Mouse (Mus musculus) neural tube, embryonic 12.5 days (tissue): Measurements from ENCODE around the gene Hcn2. TPM values are rescaled to one million over a fixed set of nuclear protein-coding genes. Genes with fewer than 3 reads are reported as not detected.
A peak's percentile ranks its signal among the peaks of the same experiment; 100 is the strongest.

ENCODE experiments used
- ATAC-seq: fragments of 200-750 bp; cut with Nextera tagmentation; 2 replicates; pipeline ENCODE4 v1.8.0; 2017; ENCODE audit warnings: low read depth, mild to moderate bottlenecking, moderate TSS enrichment, moderate library complexity; ENCODE audit not compliant: low FRiP score
- H3K27ac ChIP-seq: fragments of 300-500 bp; sonication (generic); 2 replicates; pipeline ENCODE4 v1.5.1; 2016
- H3K27me3 ChIP-seq: fragments of 300-500 bp; sonication (generic); replicated peaks from 2 replicates; pipeline ENCODE4 v1.6.1; 2016; ENCODE audit warnings: mild to moderate bottlenecking
- H3K36me3 ChIP-seq: fragments of 300-500 bp; sonication (generic); 2 replicates; pipeline ENCODE4 v1.6.1; 2016; ENCODE audit warnings: mild to moderate bottlenecking
- H3K4me1 ChIP-seq: fragments of 300-500 bp; sonication (generic); 2 replicates; pipeline ENCODE4 v1.6.1; 2016
- H3K4me2 ChIP-seq: fragments of 300-500 bp; sonication (generic); replicated peaks from 2 replicates; pipeline ENCODE4 v1.6.1; 2016; ENCODE audit warnings: mild to moderate bottlenecking
- H3K4me3 ChIP-seq: fragments of 300-500 bp; sonication (generic); 2 replicates; pipeline ENCODE4 v1.5.1; 2016
- H3K9ac ChIP-seq: fragments of 300-500 bp; sonication (generic); 2 replicates; pipeline ENCODE4 v1.6.1; 2016; ENCODE audit warnings: mild to moderate bottlenecking
- H3K9me3 ChIP-seq: fragments of 300-500 bp; sonication (generic); 2 replicates; pipeline ENCODE4 v1.6.1; 2016; ENCODE audit warnings: mild to moderate bottlenecking
- WGBS: fragments of 180-500 bp; shearing (Covaris S2); methylation state at CpG from one replicate; pipeline ENCODE4 v1.1.7; 2016; 5-methylcytosine and 5-hydroxymethylcytosine counted together
- polyA plus RNA-seq: library from polyadenylated mRNA; unstranded; fragments of >200 nt; fragmentation: Nextera tagmentation; extraction: Ambion mirVana; gene quantifications from 2 replicates; pipeline ENCODE4 v1.2.1, GENCODE M21; 2016

Hcn2 gene
- polyA plus RNA-seq, 1 experiment from 2014 or later, result 0.61 TPM

DNA sequence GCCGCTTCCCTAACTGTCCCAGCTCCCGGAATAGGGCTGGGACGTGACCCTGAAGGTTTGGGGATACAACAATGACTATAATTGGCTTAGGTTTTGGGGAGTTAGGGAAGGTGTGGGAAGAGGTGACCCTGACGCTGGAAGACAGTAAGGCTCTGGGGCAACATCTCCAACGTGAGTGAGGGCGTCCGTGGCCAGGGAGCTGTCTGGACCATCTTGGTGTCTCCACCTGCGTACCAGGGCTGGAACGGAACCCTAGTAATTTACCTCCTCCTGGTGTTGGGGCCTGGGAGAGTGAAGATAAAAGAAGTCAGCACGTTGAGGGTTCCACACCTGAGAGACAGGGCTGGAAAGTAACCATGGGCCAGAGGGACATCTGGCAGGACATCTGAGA is 11.5 kb upstream of the Hcn2 start:
- peak; percentile 7 for ATAC-seq
- 8% methylated on average over 10 of the region's 10 CpGs for WGBS
- H3K4me3 ChIP-seq, result peak overlapping the region; percentile 65

DNA sequence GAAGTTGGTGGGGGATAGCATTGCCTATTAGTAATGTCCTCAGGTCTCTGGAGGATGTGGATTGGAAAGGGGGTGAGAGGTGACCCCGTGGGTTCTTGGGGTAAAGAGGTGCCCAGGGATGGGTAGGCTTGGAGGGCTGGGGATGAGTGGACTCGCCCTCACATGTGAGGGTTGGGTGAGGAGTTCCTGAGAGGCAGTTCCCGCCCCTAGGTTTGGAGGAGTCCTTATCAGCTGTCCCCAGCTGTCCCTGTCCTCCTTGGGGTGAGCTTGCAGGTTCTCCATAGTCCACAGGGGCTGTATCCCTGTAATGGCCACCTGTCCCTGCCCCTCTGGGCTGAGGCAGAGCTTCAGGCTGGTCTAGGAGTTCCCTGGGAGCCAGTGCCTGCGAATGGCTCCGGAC is 10.5 kb upstream of the Hcn2 start:
- Histone ChIP-seq H3K9me3 (no peaks in the 10 kb centered on the region), H3K4me2 (peak overlapping the region; percentile 95), H3K27ac (no peak overlapping the region), H3K4me1 (peaks cover 31% of the 10 kb centered on the region), H3K36me3 (peaks cover 26% of the 10 kb centered on the region), H3K27me3 (no peaks in the 10 kb centered on the region), H3K9ac (peak overlapping the region; percentile 80), H3K4me3 (peak overlapping the region; percentile 65)
- 85% methylated on average over 5 of the region's 5 CpGs for WGBS
- ATAC-seq, result no peak

More for the DNA sequence above, 11.5 kb upstream of the Hcn2 start:
- no peaks in the 10 kb centered on the region for H3K27me3 ChIP-seq
- H3K9me3 ChIP-seq, result no peaks in the 10 kb centered on the region
- H3K9ac ChIP-seq, result peak overlapping the region; percentile 80
- H3K4me2 ChIP-seq, result peak overlapping the region; percentile 95
- no peak overlapping the region for H3K27ac ChIP-seq
- H3K36me3 ChIP-seq, result peaks cover 16% of the 10 kb centered on the region
- H3K4me1 ChIP-seq, result peaks cover 31% of the 10 kb centered on the region

DNA sequence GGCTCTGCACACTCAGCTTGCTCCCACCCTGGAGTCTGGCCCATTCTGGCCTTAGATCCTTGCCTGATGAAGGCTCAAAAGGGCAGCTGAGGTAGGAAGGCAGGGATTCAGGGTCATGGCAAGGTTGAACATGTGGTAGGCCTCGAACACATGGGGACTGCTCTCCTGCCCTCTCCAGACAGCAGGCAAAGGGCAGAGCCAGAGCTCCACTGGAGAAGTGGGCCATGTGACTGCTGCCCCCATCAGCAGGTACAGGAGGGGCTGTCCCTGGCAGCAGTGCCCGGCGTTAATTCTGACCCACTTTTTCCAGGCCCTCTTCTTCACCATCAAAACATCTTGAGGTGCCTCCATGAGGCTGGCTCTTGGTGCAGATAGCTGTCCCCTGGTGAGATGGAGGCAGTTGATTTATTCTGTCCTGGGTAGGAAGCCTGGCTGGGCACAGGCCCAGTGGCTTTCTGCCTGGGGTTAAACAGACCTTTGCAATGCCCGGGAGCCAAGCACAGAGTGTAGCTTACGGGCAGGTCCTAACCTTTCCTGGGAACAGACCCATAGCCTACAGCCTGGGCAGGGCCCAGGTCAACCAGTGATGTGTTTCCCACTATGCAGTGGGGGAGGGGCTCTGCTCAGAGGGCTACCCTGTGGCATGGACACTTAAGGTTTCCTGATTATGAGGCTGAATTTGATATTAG is 9.9 kb upstream of the Hcn2 start:
- Histone ChIP-seq H3K4me3 (peak overlapping the region; percentile 65), H3K4me2 (peak overlapping the region; percentile 95), H3K4me1 (peaks cover 31% of the 10 kb centered on the region), H3K9me3 (no peaks in the 10 kb centered on the region), H3K27ac (no peak overlapping the region), H3K9ac (peak overlapping the region; percentile 80; the same call in 1 of the 2 replicates), H3K27me3 (no peaks in the 10 kb centered on the region), H3K36me3 (peaks cover 32% of the 10 kb centered on the region)
- WGBS, result 86% methylated on average over 5 of the region's 5 CpGs
- ATAC-seq, result no peak

DNA sequence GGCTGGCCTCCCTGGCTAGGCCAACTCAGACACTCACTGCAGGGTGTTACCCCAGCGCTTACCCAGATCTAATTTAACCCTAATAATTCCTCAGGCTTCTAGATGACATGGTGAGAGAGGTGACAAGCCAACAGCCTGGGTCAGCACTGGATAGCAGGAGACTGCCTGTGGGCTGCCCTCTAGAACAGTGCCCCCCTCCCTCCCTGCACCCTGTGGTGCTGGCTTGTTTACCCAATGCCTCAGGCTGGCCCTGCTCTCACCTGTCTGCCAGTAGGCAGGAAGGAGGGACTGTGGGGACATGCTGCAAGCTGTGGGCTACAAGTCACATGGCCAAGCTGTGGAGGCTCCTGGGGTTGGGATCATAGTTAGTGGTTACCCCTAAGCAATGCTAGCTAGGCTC is 9.3 kb upstream of the Hcn2 start:
- 84% methylated on average over 1 of the region's 1 CpGs for WGBS
- H3K4me2 ChIP-seq, result peak overlapping the region; percentile 95
- H3K36me3 ChIP-seq, result peaks cover 38% of the 10 kb centered on the region
- H3K27ac ChIP-seq, result no peak overlapping the region
- H3K27me3 ChIP-seq, result no peaks in the 10 kb centered on the region
- no peak for ATAC-seq
- peaks cover 31% of the 10 kb centered on the region for H3K4me1 ChIP-seq
- no peak overlapping the region for H3K9ac ChIP-seq
- no peak overlapping the region for H3K4me3 ChIP-seq
- no peaks in the 10 kb centered on the region for H3K9me3 ChIP-seq

DNA sequence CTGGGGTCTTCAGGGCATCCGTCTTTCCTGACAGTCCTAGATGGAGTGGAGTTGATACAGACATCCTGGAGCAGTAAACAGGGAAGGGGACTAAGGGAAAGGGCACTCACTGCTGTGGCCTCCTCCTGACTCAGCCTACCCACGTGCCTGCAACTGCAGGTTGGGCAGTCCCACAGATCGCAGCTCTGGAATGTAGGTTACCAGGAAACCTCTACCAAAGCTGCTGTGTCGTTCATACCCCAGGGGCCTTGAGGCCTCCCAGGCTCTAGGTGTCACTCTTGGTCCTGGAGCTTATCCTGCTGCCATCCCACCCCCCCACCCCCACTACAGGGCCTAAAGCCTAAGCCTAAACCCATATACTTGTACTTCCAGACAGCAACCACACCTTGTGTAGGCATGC is 8.7 kb upstream of the Hcn2 start:
- Histone ChIP-seq H3K27me3 (no peaks in the 10 kb centered on the region), H3K4me3 (no peak overlapping the region), H3K9me3 (no peaks in the 10 kb centered on the region), H3K27ac (no peak overlapping the region), H3K36me3 (peaks cover 38% of the 10 kb centered on the region), H3K9ac (no peak overlapping the region), H3K4me2 (no peak overlapping the region), H3K4me1 (peaks cover 31% of the 10 kb centered on the region)
- ATAC-seq, result no peak
- 72% methylated on average over 4 of the region's 4 CpGs for WGBS

DNA sequence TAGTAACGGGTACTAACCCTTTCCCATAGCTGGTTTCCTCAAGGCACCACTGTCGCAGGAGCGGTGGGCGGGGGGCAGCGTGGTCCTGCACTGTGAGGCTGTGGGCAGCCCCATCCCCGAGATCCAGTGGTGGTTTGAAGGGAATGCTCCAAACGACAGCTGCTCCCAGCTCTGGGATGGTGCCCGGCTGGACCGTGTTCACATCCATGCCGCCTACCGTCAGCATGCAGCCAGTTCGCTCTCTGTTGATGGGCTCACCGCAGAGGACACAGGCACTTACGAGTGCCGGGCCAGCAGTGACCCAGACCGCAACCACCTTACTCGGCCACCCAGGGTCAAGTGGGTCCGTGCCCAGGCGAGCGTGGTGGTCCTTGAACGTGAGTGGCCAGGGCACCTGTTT is 7.8 kb upstream of the Hcn2 start:
- no peaks in the 10 kb centered on the region for H3K9me3 ChIP-seq
- 91% methylated on average over 21 of the region's 21 CpGs for whole genome bisulfite sequencing
- no peak overlapping the region for H3K4me3 ChIP-seq
- no peak overlapping the region for H3K4me2 ChIP-seq
- no peak for ATAC-seq
- H3K36me3 ChIP-seq, result peaks cover 38% of the 10 kb centered on the region
- H3K27me3 ChIP-seq, result 0 out of 2 replicates have a peak, but pooled peaks cover under 1% of the 10 kb centered on the region
- H3K4me1 ChIP-seq, result peaks cover 31% of the 10 kb centered on the region
- no peak overlapping the region for H3K9ac ChIP-seq
- no peak overlapping the region for H3K27ac ChIP-seq

DNA sequence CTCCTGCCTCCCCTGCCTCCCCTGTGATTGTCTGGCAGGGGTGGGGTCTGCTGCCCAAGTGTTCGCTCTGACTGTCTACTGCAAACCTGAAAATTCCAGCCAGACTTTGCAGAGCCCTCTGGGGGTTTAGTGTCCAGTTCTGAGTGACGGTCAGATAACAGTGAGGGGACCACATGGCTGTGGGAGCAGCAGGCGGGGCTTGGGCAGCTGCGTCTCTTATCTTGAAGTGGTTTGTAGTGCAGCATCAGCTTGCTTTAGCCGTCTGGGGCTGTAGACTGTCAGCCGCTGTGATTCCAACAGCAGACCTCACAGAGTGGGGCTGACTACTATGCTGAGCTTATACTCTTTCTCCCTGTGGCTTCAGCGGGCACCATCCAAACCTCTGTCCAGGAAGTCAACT is 7.1 kb upstream of the Hcn2 start:
- no peak overlapping the region for H3K4me3 ChIP-seq
- no peak overlapping the region for H3K9ac ChIP-seq
- H3K27me3 ChIP-seq, result 0 out of 2 replicates have a peak, but pooled peaks cover 2% of the 10 kb centered on the region
- 85% methylated on average over 7 of the region's 7 CpGs for WGBS
- no peak for ATAC-seq
- H3K4me2 ChIP-seq, result no peak overlapping the region
- no peak overlapping the region for H3K27ac ChIP-seq
- H3K36me3 ChIP-seq, result peaks cover 38% of the 10 kb centered on the region
- H3K4me1 ChIP-seq, result peaks cover 31% of the 10 kb centered on the region
- no peaks in the 10 kb centered on the region for H3K9me3 ChIP-seq

DNA sequence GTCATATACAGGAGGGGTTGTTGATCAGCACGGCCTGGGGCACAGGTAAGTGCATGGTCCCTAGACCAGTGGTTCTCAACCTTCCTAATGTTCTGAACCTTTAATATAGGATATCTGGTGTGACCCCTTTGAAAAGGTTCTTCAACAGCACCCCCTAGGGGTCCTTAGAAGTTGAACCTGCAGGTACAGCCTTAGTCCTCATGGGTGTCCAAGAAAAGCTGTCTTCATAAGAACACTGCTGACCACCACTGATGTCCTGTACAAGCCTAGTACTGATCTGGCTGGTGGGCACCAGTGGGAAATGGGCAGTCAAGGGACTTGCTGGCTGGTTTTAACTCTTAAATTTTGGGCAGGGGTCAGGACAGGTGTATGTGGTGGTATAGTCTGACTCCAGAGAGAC is 4.4 kb upstream of the Hcn2 start:
- Histone ChIP-seq H3K9ac (no peak overlapping the region), H3K4me3 (no peak overlapping the region), H3K27me3 (peaks cover 28% of the 10 kb centered on the region), H3K9me3 (no peaks in the 10 kb centered on the region), H3K27ac (no peak overlapping the region), H3K4me1 (peaks cover 19% of the 10 kb centered on the region), H3K36me3 (peaks cover 38% of the 10 kb centered on the region), H3K4me2 (no peak overlapping the region)
- 84% methylated on average over 1 of the region's 1 CpGs for WGBS
- ATAC-seq, result 0 out of 2 replicates have a peak, but pooled peaks have one; percentile 7

DNA sequence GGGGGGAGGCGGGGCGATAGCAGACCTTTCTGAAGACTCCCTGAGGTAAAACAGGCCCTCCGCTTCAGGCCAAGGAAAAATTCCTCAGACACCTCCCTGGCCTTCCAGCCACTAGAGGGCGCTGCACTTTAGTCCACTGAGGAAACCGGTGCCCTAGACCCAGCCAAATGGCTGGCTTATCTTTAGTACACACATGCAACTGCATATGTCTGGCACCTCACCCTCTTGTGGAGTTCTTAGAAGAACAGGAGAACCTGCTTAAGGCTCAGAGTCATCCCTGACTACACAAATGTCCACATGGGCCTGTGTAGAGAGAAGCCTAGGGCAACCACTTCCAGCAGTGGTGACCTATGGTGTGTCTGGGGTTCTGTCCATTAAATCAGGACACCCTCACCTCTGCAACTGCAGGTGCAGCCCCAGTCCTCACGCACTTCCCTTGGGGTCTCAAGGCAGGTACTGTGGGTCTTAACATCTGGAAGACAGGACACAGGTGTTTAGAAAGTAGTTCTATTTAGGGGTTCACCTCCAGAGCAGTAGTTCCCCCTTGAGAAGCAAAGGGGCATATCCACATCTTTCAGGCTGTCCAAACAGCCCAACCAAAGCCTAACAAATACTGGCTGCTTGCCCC is 3.8 kb upstream of the Hcn2 start:
- H3K27me3 ChIP-seq, result peaks cover 34% of the 10 kb centered on the region
- WGBS, result 14% methylated on average over 5 of the region's 6 CpGs

DNA sequence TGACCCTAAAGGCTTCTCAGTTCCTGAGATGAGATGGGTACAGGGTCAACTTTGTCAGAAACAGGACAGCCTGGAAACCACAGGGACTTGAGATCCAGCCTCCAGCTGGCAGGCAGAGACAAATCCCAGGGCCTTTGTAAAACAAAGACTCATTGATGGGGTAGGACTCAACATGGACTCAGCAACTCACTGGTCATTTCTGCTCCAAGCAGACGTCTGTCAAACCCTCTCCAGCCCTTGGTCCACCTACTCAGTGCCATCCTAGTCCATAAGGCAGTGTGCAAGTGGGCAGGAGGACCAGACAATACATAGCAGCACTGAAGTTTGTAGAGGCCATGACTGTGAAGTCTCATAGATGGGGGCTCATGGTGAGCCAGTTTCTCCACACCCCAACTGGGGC is 3.3 kb upstream of the Hcn2 start:
- no peak overlapping the region for H3K4me2 ChIP-seq
- H3K4me3 ChIP-seq, result no peak overlapping the region
- no peak overlapping the region for H3K27ac ChIP-seq
- H3K4me1 ChIP-seq, result peaks cover 25% of the 10 kb centered on the region
- H3K9ac ChIP-seq, result no peak overlapping the region
- H3K9me3 ChIP-seq, result no peaks in the 10 kb centered on the region
- WGBS, result 45% methylated on average over 1 of the region's 1 CpGs
- peaks cover 38% of the 10 kb centered on the region for H3K36me3 ChIP-seq
- peaks cover 39% of the 10 kb centered on the region for H3K27me3 ChIP-seq
- ATAC-seq, result no peak

More for the DNA sequence above, 3.8 kb upstream of the Hcn2 start:
- ATAC-seq, result peak; percentile 28; the same call in 1 of the 2 replicates
- H3K4me1 ChIP-seq, result peaks cover 23% of the 10 kb centered on the region
- H3K36me3 ChIP-seq, result peaks cover 38% of the 10 kb centered on the region
- H3K4me3 ChIP-seq, result no peak overlapping the region
- no peak overlapping the region for H3K27ac ChIP-seq
- no peak overlapping the region for H3K9ac ChIP-seq
- no peak overlapping the region for H3K4me2 ChIP-seq
- H3K9me3 ChIP-seq, result no peaks in the 10 kb centered on the region

DNA sequence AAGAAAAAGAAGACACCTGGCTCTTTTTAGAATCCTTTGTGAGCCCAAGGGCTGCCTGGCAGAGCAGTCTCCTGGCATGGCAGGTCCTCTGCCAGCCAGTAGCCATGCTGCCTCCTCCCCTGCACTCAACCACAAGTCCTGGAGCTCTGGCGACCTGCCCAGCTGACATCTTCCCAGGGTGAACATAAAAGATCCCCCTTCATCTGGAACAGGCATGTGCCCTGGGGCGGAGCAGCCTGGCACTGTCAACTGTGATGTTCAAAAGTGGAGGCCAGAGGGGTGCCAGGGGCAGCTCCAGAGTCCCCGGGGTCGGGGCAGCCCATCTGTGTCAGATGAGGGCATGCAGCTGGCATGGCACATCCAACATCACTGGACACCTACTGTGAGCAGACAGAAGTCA is 1.4 kb upstream of the Hcn2 start:
- Histone ChIP-seq H3K9ac (no peak overlapping the region), H3K27ac (no peak overlapping the region), H3K9me3 (no peaks in the 10 kb centered on the region), H3K4me3 (no peak overlapping the region), H3K36me3 (peaks cover 22% of the 10 kb centered on the region), H3K4me2 (no peak overlapping the region), H3K27me3 (peaks cover 53% of the 10 kb centered on the region), H3K4me1 (peaks cover 21% of the 10 kb centered on the region)
- WGBS, result 60% methylated on average over 4 of the region's 4 CpGs
- no peak for ATAC-seq

DNA sequence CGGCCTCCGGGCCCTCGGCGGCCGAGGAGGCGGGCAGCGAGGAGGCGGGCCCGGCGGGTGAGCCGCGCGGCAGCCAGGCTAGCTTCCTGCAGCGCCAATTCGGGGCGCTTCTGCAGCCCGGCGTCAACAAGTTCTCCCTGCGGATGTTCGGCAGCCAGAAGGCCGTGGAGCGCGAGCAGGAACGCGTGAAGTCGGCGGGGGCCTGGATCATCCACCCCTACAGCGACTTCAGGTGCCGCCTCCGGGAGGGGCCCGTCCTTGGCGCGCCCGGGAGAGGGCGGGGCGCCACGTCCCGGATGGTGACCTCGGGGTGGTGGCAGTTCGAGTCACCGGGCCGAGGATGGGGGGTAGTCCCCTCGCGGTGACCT is 538 bp downstream of the Hcn2 start:
- Histone ChIP-seq H3K27me3 (peaks cover 58% of the 10 kb centered on the region), H3K9ac (peak overlapping the region; percentile 65), H3K27ac (no peak overlapping the region), H3K4me3 (peak overlapping the region; percentile 56), H3K4me1 (peaks cover 21% of the 10 kb centered on the region), H3K9me3 (no peaks in the 10 kb centered on the region), H3K36me3 (peaks cover 2% of the 10 kb centered on the region; the same call in 1 of the 2 replicates), H3K4me2 (peak overlapping the region; percentile 96)
- WGBS, result under 1% methylated on average over 44 of the region's 44 CpGs
- ATAC-seq, result no peak
